Mouse (Mus musculus) lung, postnatal 25 days (tissue): Measurements from ENCODE around the gene Sh3gl2.

ENCODE experiments used
- DNase-seq: peaks from one replicate; pipeline ENCODE4 v3.0.0; 2022; ENCODE audit warnings: low spot score

Gene Sh3gl2

DNA sequence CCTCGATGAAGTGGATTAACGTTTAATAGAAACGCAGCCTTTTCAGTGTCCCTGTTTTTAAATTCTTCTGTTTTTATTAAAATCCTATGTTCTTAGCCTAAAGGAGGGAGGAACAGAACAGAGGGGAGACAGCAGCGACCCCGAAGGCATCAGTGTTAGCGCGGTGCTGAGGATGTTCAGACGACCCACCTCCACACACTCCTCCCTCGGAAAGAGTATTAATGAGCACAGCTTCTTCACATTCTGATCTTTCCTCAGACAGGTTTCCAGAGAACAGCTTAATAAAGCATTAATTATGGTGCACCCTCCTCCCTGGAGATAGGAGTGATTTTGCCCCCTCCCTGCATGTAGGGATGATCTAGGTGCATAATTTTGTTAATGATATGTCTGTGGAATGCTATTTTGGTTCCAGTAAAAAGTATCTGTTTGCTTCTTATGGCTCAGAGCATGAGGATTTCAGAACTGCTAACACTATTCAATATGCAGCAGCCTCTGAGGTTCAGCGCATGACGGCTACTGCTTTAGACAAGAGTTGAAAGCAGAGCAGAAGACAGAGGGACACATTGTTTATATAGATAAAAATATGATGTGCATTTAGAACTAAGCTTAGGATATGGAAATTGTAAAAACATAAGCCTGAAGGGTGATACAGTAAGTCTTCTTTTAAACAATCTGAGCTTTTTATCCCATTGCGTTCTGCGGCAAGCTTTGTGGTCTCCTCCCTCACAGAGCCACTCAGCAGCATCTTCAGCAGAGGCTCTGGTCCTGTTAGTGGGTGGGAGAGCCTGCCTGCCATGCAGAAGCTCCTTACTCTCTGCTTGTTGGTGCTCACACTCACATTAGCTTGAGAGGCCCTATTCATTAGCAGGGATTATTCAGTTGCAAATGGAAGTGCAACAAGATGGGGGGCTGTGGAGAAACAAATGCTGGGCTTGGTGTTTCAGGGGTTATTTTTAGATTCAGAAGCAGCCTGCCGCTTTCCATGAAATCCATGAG is 27.8 kb downstream of the Sh3gl2 start:
- no peak for DNase-seq

DNA sequence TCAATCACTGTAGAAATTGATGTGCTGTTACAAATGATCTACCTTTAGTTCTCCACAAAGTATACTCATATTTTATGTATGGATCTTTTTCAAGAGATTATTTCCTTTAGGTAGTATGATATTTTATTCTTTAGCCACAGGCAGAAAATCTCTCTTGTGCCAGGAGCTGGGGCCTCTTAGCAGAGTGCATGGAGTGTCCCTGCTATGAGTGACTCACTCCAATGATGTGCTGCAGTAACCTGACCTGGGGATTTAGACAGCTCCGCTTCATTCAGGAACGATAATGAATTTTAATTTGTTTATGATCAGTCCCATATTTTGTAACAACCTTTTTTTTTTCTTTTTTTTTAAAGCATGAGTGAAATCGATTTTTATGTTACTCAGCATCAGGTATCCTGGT is 36.7 kb downstream of the Sh3gl2 start:
- DNase-seq: no peak

DNA sequence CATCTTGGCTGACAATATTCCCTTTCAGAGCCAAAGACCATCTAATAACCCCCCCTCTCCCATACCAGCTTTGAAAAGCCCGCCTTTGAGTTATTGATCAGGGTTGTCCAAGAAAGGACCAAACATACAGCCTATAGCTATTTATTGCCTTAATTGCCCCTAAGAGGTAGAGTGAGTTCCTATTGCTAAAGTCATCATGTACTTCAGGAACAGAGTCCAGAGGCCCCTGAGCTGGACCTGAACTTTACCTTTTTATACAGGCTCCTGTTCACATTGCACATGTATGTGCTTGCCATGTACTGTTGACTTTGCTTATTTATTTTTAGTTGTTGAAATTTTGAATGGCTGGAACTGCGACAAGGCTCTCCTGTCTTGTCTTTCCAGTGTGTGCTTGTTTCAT is 37.6 kb downstream of the Sh3gl2 start:
- no peak for DNase-seq

- DNase-seq: no peak
These were observed 43.7 kb downstream of the Sh3gl2 start for GRCm38 (mm10) chr4:85248673-85249072.

DNA sequence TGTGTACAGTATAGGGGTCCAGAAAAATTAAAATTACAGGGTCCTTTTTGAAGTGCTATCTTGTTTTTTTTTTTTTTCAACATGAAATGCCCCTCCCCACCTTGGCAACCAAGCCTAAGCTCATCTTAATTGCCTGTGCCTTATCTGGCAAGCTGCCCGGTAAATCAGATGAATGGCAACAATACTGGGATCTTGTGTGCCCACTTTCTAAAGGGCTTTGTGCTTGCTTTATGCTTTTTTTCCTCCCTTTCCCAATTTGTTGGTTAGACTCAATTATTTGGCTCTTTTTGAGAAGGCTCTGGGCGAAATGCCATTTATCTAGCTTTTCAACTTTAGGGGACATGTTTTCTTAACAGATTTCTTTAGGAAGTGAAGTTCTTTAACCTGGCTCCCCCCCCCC is 45.3 kb downstream of the Sh3gl2 start:
- DNase-seq: no peak

GRCm38 (mm10) chr4:85250786-85251185 is 45.9 kb downstream of the Sh3gl2 start:
- no peak for DNase-seq

DNA sequence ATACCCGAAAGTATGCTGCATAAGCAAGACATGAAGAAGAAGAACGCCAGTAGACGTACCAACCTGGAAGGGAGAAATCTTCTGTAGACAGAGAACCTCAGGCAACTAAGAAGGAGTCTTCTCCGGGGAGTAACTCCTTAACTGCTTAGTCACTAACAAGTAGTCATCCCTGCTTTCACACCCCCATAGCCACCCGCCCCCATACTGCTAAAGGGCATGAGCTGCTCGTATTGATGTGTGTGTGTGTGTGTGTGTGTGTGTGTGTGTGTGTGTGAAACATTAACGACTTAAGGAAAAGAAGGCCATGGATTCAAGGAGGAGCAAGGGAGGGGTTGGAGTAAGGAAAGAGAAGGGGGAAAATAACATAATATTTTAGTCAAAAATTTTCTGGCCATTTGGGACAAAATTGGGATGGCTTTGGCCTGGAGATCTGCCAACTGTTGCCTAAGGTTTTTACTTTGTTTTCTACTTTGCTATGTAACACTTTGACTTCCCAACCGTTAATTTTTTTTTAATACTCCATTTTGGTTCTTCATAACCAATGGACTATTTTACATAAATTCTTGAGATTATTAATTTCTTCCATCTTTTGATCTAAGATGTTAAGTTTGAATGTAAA is 51.0 kb downstream of the Sh3gl2 start:
- no peak for DNase-seq

- DNase-seq: no peak
These were observed 51.7 kb downstream of the Sh3gl2 start for GRCm38 (mm10) chr4:85256461-85257202.

- DNase-seq: no peak
These were observed 52.9 kb downstream of the Sh3gl2 start for GRCm38 (mm10) chr4:85257771-85258341.

DNA sequence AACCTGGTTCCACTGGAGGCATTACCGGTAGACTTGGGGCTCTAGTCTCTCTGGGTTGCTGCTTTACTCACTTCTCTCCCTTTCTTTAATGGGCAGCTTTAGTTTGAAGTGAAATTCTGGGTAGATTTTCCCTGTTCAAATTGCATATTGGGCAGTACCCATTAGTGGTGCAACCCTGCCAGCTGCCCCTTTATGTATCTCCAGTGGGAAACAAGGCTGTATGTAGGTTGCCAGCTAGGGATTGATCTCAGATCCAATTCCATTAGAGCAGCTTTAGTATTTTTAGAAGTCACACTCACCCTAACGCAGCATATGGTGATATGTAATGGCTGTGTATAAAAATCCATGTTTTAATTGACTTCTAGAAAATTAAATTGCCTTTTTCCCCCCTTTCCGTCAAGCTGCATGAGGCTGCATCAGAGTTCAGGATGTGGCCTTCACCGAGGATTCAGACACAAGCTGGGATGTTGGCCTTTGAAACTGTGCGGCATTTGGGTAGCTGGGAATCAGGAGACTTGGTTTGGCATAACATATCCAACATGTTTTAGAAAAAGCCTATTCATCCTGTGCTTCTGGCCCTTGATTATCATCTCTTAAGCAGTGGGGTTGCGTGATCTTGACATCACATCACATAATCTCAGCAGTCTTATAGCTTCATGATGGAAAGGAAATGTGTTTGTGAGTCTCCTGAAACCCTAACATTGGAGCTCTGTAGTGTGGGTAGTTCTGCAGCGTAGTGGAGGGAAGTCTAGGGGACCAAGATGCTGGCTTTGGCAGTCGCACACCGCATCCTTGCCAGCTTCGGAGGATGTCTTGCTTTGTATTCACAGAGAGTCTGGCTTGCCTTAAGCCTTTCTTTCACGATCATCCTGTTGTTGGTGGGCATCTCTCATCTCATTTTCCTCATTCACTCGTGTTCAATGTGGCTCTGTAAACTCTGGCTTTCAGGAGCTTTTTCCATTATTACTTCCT is 56.0 kb downstream of the Sh3gl2 start:
- DNase-seq: no peak

GRCm38 (mm10) chr4:85262146-85262545 is 57.2 kb downstream of the Sh3gl2 start:
- DNase-seq: no peak

- DNase-seq: no peak
These were observed 57.7 kb downstream of the Sh3gl2 start for GRCm38 (mm10) chr4:85262606-85263005.

- DNase-seq: no peak
These were observed 62.5 kb downstream of the Sh3gl2 start for GRCm38 (mm10) chr4:85267456-85267855.

- DNase-seq: no peak
These were observed 68.0 kb downstream of the Sh3gl2 start for GRCm38 (mm10) chr4:85272877-85273276.

DNA sequence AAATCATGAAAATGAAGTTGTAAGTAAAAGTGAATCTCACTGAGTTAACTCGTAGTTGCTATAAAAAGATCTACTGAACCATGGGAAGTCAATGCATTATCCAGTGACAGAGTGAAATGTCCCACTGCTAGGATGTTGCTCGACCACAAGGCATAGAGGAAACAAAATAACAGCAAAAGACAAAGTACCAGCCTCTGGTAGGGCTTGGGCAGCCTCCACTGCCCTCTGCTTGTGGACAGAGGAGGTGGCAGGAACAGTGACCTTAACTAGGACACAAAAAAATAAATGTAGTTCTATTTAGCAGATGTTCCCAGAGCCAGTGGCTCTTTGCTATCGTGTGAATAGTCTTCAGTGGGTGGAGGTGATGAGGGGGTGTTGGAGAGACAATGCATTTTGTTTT is 68.5 kb downstream of the Sh3gl2 start:
- no peak for DNase-seq

DNA sequence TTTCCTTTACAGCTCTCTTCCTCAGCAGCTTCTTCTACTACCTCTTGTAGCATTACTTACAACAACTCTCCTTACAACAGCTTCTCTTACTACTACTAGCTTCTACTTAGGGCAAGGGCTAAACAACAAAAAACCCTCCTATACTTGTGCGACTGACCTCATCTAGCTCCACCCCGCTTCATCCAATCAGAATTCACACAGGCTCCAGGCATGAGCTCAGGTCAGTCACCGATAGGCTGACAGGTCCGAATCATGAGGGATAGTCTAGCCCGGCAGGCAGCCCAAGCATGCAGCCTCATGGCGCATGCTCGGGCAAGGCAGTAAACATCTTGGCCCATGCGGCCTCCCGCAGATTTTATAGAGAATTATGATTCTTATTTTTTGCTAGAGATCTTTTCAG is 78.2 kb downstream of the Sh3gl2 start:
- DNase-seq: no peak

DNA sequence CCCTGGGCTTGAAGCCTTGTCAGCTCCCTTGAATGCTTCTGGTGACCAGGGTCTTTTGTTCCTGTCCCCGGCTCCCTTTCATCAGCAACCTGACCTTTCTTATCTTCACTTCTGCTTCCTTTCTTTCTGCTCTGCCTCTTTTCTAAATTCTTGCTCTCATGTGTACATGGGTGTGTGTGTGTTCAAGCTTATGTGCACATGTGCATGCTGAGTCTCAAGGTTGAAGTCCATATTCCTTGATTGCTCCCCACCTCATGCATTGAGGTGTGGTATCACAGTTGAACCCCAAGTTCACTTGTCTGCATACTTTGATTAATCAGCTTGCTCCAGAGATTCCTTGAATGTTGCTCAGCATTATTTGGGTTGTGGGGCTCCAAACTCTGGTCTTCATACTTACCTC is 85.1 kb downstream of the Sh3gl2 start:
- DNase-seq: no peak

DNA sequence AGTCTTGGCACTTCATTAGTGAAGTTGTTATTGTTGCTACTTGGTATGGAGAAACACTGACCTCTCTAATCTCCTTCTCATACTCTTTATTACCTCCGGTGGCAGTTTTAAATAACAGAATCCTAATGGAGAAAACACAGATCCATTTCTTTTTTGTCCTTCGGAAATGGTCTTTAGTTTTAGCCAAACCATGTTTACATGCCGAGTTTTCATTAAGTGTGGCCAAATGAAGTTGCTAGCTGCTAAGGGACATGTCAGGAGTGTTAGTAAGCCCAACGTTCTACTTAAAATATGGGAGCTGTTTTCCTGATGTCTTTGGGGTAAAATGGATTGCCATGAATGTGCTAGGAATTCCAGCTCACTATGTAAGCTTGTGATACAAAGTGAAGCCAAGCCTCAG is 86.4 kb downstream of the Sh3gl2 start:
- DNase-seq: no peak

DNA sequence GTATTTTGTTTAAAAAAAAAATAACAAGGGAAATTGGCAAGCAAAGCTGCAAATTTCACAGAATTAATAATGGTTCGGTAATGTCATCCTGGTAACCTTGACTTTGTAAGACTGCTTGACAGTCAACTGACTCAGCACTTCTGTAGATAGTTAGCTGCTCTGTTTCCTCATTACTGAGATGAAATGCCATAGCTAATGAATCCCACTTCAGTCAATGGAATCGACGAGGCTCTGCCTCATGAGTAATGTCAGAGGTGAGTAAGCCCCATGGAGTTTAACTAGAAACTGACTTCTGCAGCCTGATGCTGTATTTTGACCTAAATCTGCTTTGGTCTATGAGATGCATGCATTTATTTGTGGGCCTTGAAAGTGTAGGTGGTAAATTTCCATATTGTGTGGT is 88.4 kb downstream of the Sh3gl2 start:
- DNase-seq: no peak

- no peak for DNase-seq
These were observed 95.9 kb downstream of the Sh3gl2 start for GRCm38 (mm10) chr4:85300610-85301405.
